Mouse (Mus musculus): ENCODE measurements at regions not wholly inside any gene's neighbourhood (a gene's known extent, or its start where the extent isn't known, plus 50 kb on each side); places are given as distances from the start of the nearest gene placed in this dataset.

- TF ChIP-seq ZNF384 (IDR thresholded peaks at IDR 0.05; ENCODE audit: low read depth, low read length) (no peak), MAFK (IDR thresholded peaks at IDR 0.05; ENCODE audit: insufficient read depth, low read depth, low read length) (no peak), HCFC1 (IDR thresholded peaks at IDR 0.05; ENCODE audit: borderline replicate concordance, insufficient read depth, low read length) (no peak)
Measured at GRCm38 (mm10) chr7:130048106-130048772, 456.6 kb downstream of the Wdr11 start.

Data from ES-E14 (cell line).